Mouse (Mus musculus) c-Kit-positive CD71-positive TER-119-negative erythroid progenitor cells, embryonic 14.5 days (primary cell): ENCODE measurements around the gene Tktl1.
"Not testable (repeated sequence)": the region's sequence is repeated elsewhere in the genome, so short reads cannot be mapped to it uniquely, and the experiment has no call there.

Experiments used
- DNase-seq: peaks from one replicate; pipeline ENCODE4 v3.0.0-alpha.2; 2013; ENCODE audit warnings: low read depth

The Tktl1 gene

GRCm38 (mm10) chrX:74176959-74177358 is at the start of gene Tktl1:
Tktl1 (plus strand) TSS chrX:74177259.
- no peak for DNase-seq

GRCm38 (mm10) chrX:74135263-74135662 is 41.8 kb upstream of the Tktl1 start, which contains the start of gene Mecp2:
Mecp2 (minus strand) TSS chrX:74135363.
- not testable (repeated sequence) for DNase-seq

- no peak for DNase-seq
These were observed 9.3 kb upstream of the Tktl1 start, which contains the start of gene Tex28 for GRCm38 (mm10) chrX:74167738-74168137. Tex28 (minus strand) TSS chrX:74167838.

- no peak for DNase-seq
These were observed 26.5 kb downstream of the Tktl1 start for GRCm38 (mm10) chrX:74203556-74203955.

- DNase-seq = no peak
These were observed 41.4 kb downstream of the Tktl1 start for GRCm38 (mm10) chrX:74218496-74218895.

- DNase-seq = no peak
These were observed 42.4 kb downstream of the Tktl1 start for GRCm38 (mm10) chrX:74219449-74219848.

- DNase-seq = not testable (repeated sequence)
These were observed 43.0 kb downstream of the Tktl1 start for GRCm38 (mm10) chrX:74220099-74220498.

GRCm38 (mm10) chrX:74230038-74230437 is 53.0 kb downstream of the Tktl1 start:
- no peak for DNase-seq

GRCm38 (mm10) chrX:74233196-74233595 is 56.1 kb downstream of the Tktl1 start:
- no peak for DNase-seq

- no peak for DNase-seq
These were observed 63.3 kb downstream of the Tktl1 start for GRCm38 (mm10) chrX:74240332-74240731.

GRCm38 (mm10) chrX:74243396-74243795 is 66.3 kb downstream of the Tktl1 start:
- DNase-seq = no peak

- peak; percentile 47 for DNase-seq
These were observed 66.7 kb downstream of the Tktl1 start for GRCm38 (mm10) chrX:74243807-74244206.

- DNase-seq = no peak
These were observed 67.6 kb downstream of the Tktl1 start for GRCm38 (mm10) chrX:74244614-74245083.

GRCm38 (mm10) chrX:74245107-74245506 is 68.0 kb downstream of the Tktl1 start:
- DNase-seq = no peak

- DNase-seq = no peak
These were observed 68.6 kb downstream of the Tktl1 start for GRCm38 (mm10) chrX:74245687-74246086.

- DNase-seq = peak; percentile 75
These were observed 69.2 kb downstream of the Tktl1 start for GRCm38 (mm10) chrX:74246213-74246681.

- DNase-seq = no peak
These were observed 69.6 kb downstream of the Tktl1 start for GRCm38 (mm10) chrX:74246693-74247092.

GRCm38 (mm10) chrX:74248651-74249050 is 71.6 kb downstream of the Tktl1 start:
- DNase-seq = no peak

- DNase-seq = no peak
These were observed 72.6 kb downstream of the Tktl1 start, which contains the start of gene Flna for GRCm38 (mm10) chrX:74249615-74250014. Flna (minus strand) TSS chrX:74249820.

GRCm38 (mm10) chrX:74254153-74254887 is 77.3 kb downstream of the Tktl1 start, which contains the start of gene Emd:
Emd (plus strand) TSS chrX:74254687.
- peak; percentile 82 for DNase-seq

- DNase-seq = no peak
These were observed 78.0 kb downstream of the Tktl1 start for GRCm38 (mm10) chrX:74254888-74255565.

- no peak for DNase-seq
These were observed 80.7 kb downstream of the Tktl1 start for GRCm38 (mm10) chrX:74257746-74258145.
